Mouse (Mus musculus): ENCODE measurements at regions not wholly inside any gene's neighbourhood (a gene's known extent, or its start where the extent isn't known, plus 50 kb on each side); places are given as distances from the start of the nearest gene placed in this dataset.

GRCm38 (mm10) chr16:49532071-49532686, 166.9 kb upstream of the Ift57 start:
- no peak for TF ChIP-seq RCOR1 (IDR thresholded peaks at IDR 0.05; ENCODE audit: low read depth, low read length)
- no peak for TF ChIP-seq CHD1 (IDR thresholded peaks at IDR 0.05; ENCODE audit: low read depth, low read length)
- no peak for TF ChIP-seq CTCF (IDR thresholded peaks at IDR 0.05 in 2 of 3, conservative IDR thresholded peaks at IDR 0.05 in 1 of 3; ENCODE audit: control insufficient read depth in 1 of 3, insufficient read depth in 1 of 3, low read depth in 2 of 3, low read length in 3 of 3, poor library complexity in 1 of 3, severe bottlenecking in 1 of 3)
- TF ChIP-seq MYC (IDR thresholded peaks at IDR 0.05; ENCODE audit: low read depth, low read length): no peak
- TF ChIP-seq EP300 (IDR thresholded peaks at IDR 0.05; ENCODE audit: low read depth in 1 of 2, low read length in 2 of 2): no peak
- TF ChIP-seq JUND (IDR thresholded peaks at IDR 0.05; ENCODE audit: low read depth, low read length): no peak
- no peak for TF ChIP-seq POLR2A (IDR thresholded peaks at IDR 0.05; ENCODE audit: control insufficient read depth in 1 of 2, insufficient read depth in 1 of 2, low read depth in 1 of 2, low read length in 2 of 2, poor library complexity in 1 of 2)
- no peak for TF ChIP-seq MAX (IDR thresholded peaks at IDR 0.05; ENCODE audit: low read length)
- no peak for TF ChIP-seq TBP (IDR thresholded peaks at IDR 0.05; ENCODE audit: low read depth, low read length)
- no peak for TF ChIP-seq RAD21 (IDR thresholded peaks at IDR 0.05; ENCODE audit: low read depth, low read length)
- no peak for TF ChIP-seq HCFC1 (IDR thresholded peaks at IDR 0.05; ENCODE audit: low read depth, low read length)

Measured in MEL (cell line).